Mouse (Mus musculus): Measurements from ENCODE around the gene Tbc1d8. TPM values are rescaled to one million over a fixed set of nuclear protein-coding genes. Genes with fewer than 3 reads are reported as not detected.

Tbc1d8 gene
- total and polyA plus RNA-seq, 3 experiments: 0.16 to 1.4 (median 0.81) TPM

DNA sequence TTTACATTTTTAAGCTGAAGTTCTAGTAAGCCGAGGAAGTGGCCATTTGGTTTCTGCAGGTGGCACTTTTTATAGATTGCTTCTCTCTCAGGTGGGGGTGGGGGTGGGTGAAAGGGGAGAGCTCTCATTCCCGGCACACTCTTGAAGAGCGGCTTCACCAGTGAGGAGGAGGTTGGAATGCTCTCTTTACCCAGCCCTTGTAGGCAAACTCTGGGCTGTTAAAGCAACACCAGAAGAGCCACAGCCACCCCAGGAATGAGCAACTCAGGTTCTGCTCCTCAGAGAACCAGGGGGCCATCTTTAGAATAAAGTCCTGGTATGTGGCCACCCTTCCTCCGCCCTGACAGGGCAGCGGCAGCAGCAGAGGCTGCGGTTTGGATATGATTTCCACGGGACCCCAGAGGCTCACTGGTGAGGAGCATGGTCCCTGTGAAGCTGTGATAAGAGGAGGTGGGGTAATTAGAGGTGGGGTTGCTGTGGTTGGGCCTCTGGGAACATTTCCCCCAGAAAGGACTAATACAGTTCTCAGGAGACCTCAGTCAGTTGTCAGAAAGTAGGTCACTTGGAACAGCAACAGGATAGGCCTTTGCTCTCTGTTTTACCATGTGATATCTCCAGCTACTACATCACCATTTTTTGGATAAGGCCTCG lies 85.2 kb downstream of the Tbc1d8 start:
- TF ChIP-seq CHD2 (IDR thresholded peaks at IDR 0.05; ENCODE audit: low read length) (no peak), JUND (conservative IDR thresholded peaks at IDR 0.05; ENCODE audit: low read depth, low read length) (no peak), CTCF (conservative IDR thresholded peaks at IDR 0.05 in 1 of 2, IDR thresholded peaks at IDR 0.05 in 1 of 2; ENCODE audit: low read depth in 2 of 2, low read length in 2 of 2) (no peak), NELFE (IDR thresholded peaks at IDR 0.05; ENCODE audit: low read depth, low read length) (no peak), USF1 (IDR thresholded peaks at IDR 0.05; ENCODE audit: low read depth, low read length) (no peak), MYC (IDR thresholded peaks at IDR 0.05; ENCODE audit: low read depth, low read length) (no peak), RCOR1 (conservative IDR thresholded peaks at IDR 0.05; ENCODE audit: low read depth, low read length) (no peak), MEF2A (IDR thresholded peaks at IDR 0.05; ENCODE audit: borderline replicate concordance, low read depth, low read length) (no peak), E2F4 (IDR thresholded peaks at IDR 0.05; ENCODE audit: insufficient replicate concordance, low read depth, low read length) (no peak), ZNF384 (IDR thresholded peaks at IDR 0.05; ENCODE audit: low read depth, low read length) (no peak), ELF1 (IDR thresholded peaks at IDR 0.05; ENCODE audit: low read depth, low read length) (no peak), TBP (conservative IDR thresholded peaks at IDR 0.05; ENCODE audit: low read depth, low read length) (no peak)
- DNase-seq (ENCODE audit: extremely low read depth): no peak
- dilution Hi-C loops (cut with MboI; ENCODE audit: extremely low pct_ligation_motif_present, extremely low pct_unique_long_range_greater_than_20kb, low sequenced_read_pairs) (no loop called here), in situ Hi-C loops (cut with MboI; ENCODE audit: low pct_ligation_motif_present, low pct_unique_long_range_greater_than_20kb, low sequenced_read_pairs) (loop anchor here (5.0 kb wide), 1 partner anchor 109 kb away; no protein-coding TSS in a partner anchor)
- Histone ChIP-seq H3K27ac (ENCODE audit: insufficient read depth, low read depth) (no peak overlapping the region), H3K4me3 (replicated peaks in 1 of 3; ENCODE audit: low read depth in 2 of 3, low read length in 2 of 3, poor library complexity in 1 of 3) (no peak overlapping the region), H3K36me3 (replicated peaks in 1 of 2; ENCODE audit: control insufficient read depth in 1 of 2, insufficient read depth in 1 of 2, low read length in 1 of 2) (no peaks in the 10 kb centered on the region), H3K9me3 (replicated peaks; ENCODE audit: low read length) (peaks cover 4% of the 10 kb centered on the region), H3K9ac (ENCODE audit: insufficient read depth, low read depth) (no peak overlapping the region), H3K4me1 (ENCODE audit: control insufficient read depth in 1 of 2, insufficient read depth in 2 of 2) (peaks cover 0 to 14% of the 10 kb centered on the region in 2 experiments; a peak in 2 of 4 replicates), H3K4me2 (ENCODE audit: insufficient read depth, low read depth, poor library complexity, severe bottlenecking) (no peak overlapping the region), H3K27me3 (replicated peaks) (no peaks in the 10 kb centered on the region), H3K79me2 (replicated peaks; ENCODE audit: control insufficient read depth, extremely low read depth, insufficient read depth, poor library complexity, severe bottlenecking) (no peaks in the 10 kb centered on the region)

DNA sequence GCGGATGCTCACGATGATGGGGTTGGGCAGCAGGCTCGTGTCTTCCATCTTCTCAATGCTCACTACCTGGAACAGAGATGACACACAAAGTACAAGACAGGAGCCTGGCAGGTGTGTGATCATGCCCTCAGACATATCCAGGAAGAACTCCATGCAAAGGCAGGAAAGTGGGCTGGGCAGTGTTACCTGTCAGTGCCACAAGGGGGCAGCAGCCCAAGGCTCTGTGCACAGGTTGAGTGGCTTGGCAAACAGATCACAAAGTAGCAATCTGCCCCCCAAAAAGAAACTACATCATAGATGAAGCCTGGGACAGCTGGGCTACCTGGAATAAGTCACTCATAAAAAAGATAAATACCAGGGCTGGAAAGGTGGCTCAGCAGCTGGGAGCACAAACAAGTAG lies 86.4 kb downstream of the Tbc1d8 start:
- H3K4me3 ChIP-seq (replicated peaks in 1 of 3; ENCODE audit: low read depth in 2 of 3, low read length in 2 of 3, poor library complexity in 1 of 3): no peak overlapping the region
- H3K4me2 ChIP-seq (ENCODE audit: insufficient read depth, low read depth, poor library complexity, severe bottlenecking): no peak overlapping the region
- no peaks in the 10 kb centered on the region for H3K27me3 ChIP-seq (replicated peaks)
- no peaks in the 10 kb centered on the region for H3K36me3 ChIP-seq (replicated peaks in 1 of 2; ENCODE audit: control insufficient read depth in 1 of 2, insufficient read depth in 1 of 2, low read length in 1 of 2)
- no peak overlapping the region for H3K27ac ChIP-seq (ENCODE audit: insufficient read depth, low read depth)
- in situ Hi-C loops (cut with MboI; ENCODE audit: low pct_ligation_motif_present, low pct_unique_long_range_greater_than_20kb, low sequenced_read_pairs): loop anchor here (5.0 kb wide), 1 partner anchor 110 kb away; no protein-coding TSS in a partner anchor
- peak; percentile 51 for DNase-seq (ENCODE audit: extremely low read depth)
- dilution Hi-C loops (cut with MboI; ENCODE audit: extremely low pct_ligation_motif_present, extremely low pct_unique_long_range_greater_than_20kb, low sequenced_read_pairs): no loop called here
- TF ChIP-seq SMC3 (IDR thresholded peaks at IDR 0.05; ENCODE audit: low read depth, low read length) (peak; percentile 87), ELF1 (IDR thresholded peaks at IDR 0.05; ENCODE audit: low read depth, low read length) (no peak), E2F4 (IDR thresholded peaks at IDR 0.05; ENCODE audit: insufficient replicate concordance, low read depth, low read length) (no peak), RAD21 (IDR thresholded peaks at IDR 0.05; ENCODE audit: low read depth, low read length) (peak; percentile 62), CTCF (conservative IDR thresholded peaks at IDR 0.05 in 1 of 2, IDR thresholded peaks at IDR 0.05 in 1 of 2; ENCODE audit: low read depth in 2 of 2, low read length in 2 of 2) (peak; percentile 88 to 90)
- H3K79me2 ChIP-seq (replicated peaks; ENCODE audit: control insufficient read depth, extremely low read depth, insufficient read depth, poor library complexity, severe bottlenecking): no peaks in the 10 kb centered on the region
- no peak overlapping the region for H3K9ac ChIP-seq (ENCODE audit: insufficient read depth, low read depth)
- H3K4me1 ChIP-seq (ENCODE audit: control insufficient read depth in 1 of 2, insufficient read depth in 2 of 2): peaks cover 0 to 14% of the 10 kb centered on the region in 2 experiments; a peak in 2 of 4 replicates
- peaks cover 1% of the 10 kb centered on the region for H3K9me3 ChIP-seq (replicated peaks; ENCODE audit: low read length)

Data from CH12.LX (cell line).